Mouse (Mus musculus) small intestine, adult 2 months (tissue): ENCODE measurements at regions not wholly inside any gene's neighbourhood (a gene's known extent, or its start where the extent isn't known, plus 50 kb on each side); places are given as distances from the start of the nearest gene placed in this dataset.

ENCODE experiments used
- H3K27ac ChIP-seq: fragments of 200-500 bp; 2 replicates; pipeline ENCODE4 v1.5.1; 2012; ENCODE audit warnings: low read depth, low read length, control low read depth, inconsistent platforms; ENCODE audit not compliant: insufficient read depth
- H3K27me3 ChIP-seq: fragments of 200-500 bp; 2 replicates; pipeline ENCODE4 v1.6.1; 2012; ENCODE audit warnings: mild to moderate bottlenecking, moderate library complexity, low read length, inconsistent platforms; ENCODE audit not compliant: control insufficient read depth, insufficient read depth
- H3K36me3 ChIP-seq: fragments of 200-500 bp; 2 replicates; pipeline ENCODE4 v1.6.1; 2012; ENCODE audit warnings: mild to moderate bottlenecking, low read length, control low read depth, inconsistent platforms; ENCODE audit not compliant: control insufficient read depth, insufficient read depth
- H3K4me1 ChIP-seq: fragments of 200-500 bp; 2 replicates; pipeline ENCODE4 v1.6.1; 2012; ENCODE audit warnings: low read length, inconsistent platforms, mixed read lengths; ENCODE audit not compliant: control insufficient read depth, insufficient read depth, insufficient read length
- H3K4me3 ChIP-seq: fragments of 200-500 bp; 2 replicates; pipeline ENCODE4 v1.5.1; 2012; ENCODE audit warnings: low read depth, mild to moderate bottlenecking, control low read depth, inconsistent platforms, low read length, moderate library complexity
- CTCF ChIP-seq: fragments of 200-500 bp; IDR thresholded peaks from 2 replicates; pipeline ENCODE4 v1.5.1; 2012; ENCODE audit warnings: low read depth, mild to moderate bottlenecking, control low read depth, inconsistent platforms, low read length, moderate library complexity, mixed read lengths; ENCODE audit not compliant: insufficient replicate concordance, insufficient read length; ENCODE audit errors: extremely low read depth
- POLR2A ChIP-seq: fragments of 200-500 bp; IDR thresholded peaks from 2 replicates; pipeline ENCODE4 v1.6.1; 2012; ENCODE audit warnings: low read depth, mild to moderate bottlenecking, control low read depth, inconsistent platforms, low read length, moderate library complexity
- WGBS: fragments of 180-500 bp; shearing (Covaris S2); methylation state at CpG from one replicate; pipeline ENCODE4 v1.1.7; 2018; 5-methylcytosine and 5-hydroxymethylcytosine counted together

DNA sequence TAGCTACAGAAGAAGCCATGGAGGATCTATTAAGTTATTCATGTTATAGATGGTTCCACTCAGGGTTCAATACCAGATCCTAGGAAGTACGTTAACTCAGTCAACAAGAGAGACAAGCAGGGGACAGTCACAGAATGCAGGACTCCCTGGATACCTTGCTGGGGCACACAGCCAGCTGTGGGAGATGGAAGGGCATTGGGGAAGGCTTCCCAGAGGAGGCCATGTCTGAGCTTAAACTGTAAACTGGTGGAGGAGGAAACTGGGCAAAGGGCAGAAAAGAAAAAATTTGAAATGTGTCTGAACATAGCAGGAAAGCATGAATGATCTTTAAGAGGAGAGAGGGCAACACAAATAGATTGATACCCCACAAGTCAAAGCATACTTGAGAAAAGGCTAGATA, 229.5 kb downstream of the Emx2 start:
- TF ChIP-seq CTCF (no peak), POLR2A (no peak)
- Histone ChIP-seq H3K27ac (no peak overlapping the region), H3K4me3 (no peak overlapping the region), H3K4me1 (peaks cover 7% of the 10 kb centered on the region), H3K27me3 (no peaks in the 10 kb centered on the region), H3K36me3 (no peaks in the 10 kb centered on the region)
- WGBS, result 31% methylated on average over 1 of the region's 1 CpGs

DNA sequence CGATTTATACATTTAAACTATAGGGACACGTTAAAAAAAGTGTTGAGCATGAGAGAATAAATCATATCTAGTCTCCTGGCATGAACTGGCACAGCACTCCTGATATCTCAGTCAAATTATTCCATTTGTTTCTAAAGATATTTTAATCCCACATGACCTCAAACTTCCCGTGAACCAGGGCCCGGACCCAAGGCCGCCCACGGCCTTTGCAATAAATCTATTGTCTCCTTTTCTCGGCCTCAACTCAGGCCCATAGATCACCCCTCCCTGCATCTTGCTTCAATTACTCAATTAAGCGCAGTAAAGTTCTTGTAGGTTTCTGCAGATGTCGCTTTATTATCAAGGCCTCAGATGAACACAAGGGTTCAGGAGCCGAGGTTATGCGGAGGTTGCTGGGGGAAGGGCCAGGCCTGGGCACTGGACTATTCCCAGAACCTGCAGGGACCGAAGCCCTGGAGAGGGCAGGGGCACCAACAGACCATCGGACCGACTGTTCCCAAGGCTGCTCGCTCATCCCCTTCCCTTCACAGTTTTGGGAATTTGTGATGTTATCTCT, 233.4 kb downstream of the Emx2 start:
- H3K36me3 ChIP-seq, result no peaks in the 10 kb centered on the region
- H3K27me3 ChIP-seq, result no peaks in the 10 kb centered on the region
- H3K27ac ChIP-seq, result no peak overlapping the region
- no peak for TF ChIP-seq CTCF
- no peak for TF ChIP-seq POLR2A
- H3K4me3 ChIP-seq, result no peak overlapping the region
- WGBS, result 88% methylated on average over 15 of the region's 15 CpGs
- peaks cover 7% of the 10 kb centered on the region for H3K4me1 ChIP-seq

DNA sequence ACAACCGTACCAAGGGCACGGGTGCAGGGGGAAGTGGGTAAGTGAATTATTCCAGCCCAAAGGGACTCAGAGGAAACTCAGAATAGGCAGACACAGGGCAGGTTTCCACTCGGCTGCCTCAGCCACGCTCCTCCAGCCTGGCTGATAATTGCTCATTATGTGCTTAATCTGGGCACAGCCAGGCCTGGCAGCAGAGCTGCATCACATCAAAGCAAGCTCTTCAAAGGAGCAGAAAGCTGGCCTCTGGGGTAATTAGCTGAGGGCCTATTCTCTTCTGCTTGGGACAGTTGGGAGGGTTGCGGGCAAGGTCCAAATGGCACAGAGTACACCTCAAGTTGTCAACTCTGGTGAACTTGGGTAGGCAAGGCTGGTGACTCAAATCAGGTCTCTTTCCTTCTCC, 239.5 kb downstream of the Emx2 start:
- no peaks in the 10 kb centered on the region for H3K27me3 ChIP-seq
- TF ChIP-seq CTCF (no peak), POLR2A (no peak)
- 25% methylated on average over 5 of the region's 5 CpGs for WGBS
- H3K4me1 ChIP-seq, result peaks cover 7% of the 10 kb centered on the region; the same call in 1 of the 2 replicates
- H3K4me3 ChIP-seq, result no peak overlapping the region
- H3K27ac ChIP-seq, result peak overlapping the region; percentile 34; the same call in 1 of the 2 replicates
- no peaks in the 10 kb centered on the region for H3K36me3 ChIP-seq

DNA sequence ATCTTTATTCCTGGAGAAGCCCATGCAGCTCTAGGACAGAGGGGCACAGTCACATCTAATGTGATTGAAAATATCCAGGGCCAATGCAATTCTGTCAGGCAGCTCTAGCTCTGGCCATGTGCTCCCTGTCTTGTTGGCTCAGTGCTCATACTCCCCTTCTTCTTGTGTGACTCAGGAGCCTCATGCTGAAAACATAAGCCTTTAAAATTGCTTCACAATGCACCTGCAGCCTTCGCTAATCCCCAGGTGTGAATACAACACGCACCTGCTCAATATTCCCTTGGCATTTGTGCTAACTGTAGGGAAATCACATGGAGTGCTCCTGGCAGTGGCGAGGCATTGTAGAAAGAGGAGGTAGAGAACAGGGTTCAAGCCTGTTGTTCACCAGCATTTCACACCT, 242.0 kb downstream of the Emx2 start:
- Histone ChIP-seq H3K27ac (no peak overlapping the region), H3K4me3 (no peak overlapping the region), H3K36me3 (no peaks in the 10 kb centered on the region), H3K27me3 (no peaks in the 10 kb centered on the region), H3K4me1 (peaks cover 7% of the 10 kb centered on the region; the same call in 1 of the 2 replicates)
- WGBS, result 38% methylated on average over 3 of the region's 3 CpGs
- TF ChIP-seq POLR2A (no peak), CTCF (no peak)

DNA sequence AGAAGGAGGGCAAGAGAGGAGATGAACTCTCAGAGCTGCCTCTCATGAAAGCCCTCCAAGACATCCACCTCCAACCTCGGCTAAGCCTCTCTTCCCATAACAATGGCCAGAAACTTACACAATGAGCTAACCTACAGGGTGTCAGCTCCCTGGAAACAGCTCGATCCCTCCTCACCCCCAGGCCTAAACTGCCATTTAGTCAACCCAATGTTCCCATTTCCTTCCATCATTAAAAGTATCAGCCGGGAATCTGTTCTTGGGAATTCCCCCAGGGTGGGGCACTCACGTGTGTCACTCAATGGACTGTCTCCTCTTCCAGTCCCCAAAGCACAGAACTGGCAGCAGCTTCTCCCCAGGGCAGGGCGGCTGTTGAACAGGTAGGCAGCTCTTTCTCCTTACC, 236.3 kb downstream of the Rab11fip2 start:
- TF ChIP-seq POLR2A (no peak), CTCF (no peak)
- Histone ChIP-seq H3K4me1 (no peaks in the 10 kb centered on the region), H3K4me3 (no peak overlapping the region), H3K36me3 (no peaks in the 10 kb centered on the region), H3K27ac (no peak overlapping the region), H3K27me3 (no peaks in the 10 kb centered on the region)
- WGBS, result 62% methylated on average over 5 of the region's 5 CpGs

DNA sequence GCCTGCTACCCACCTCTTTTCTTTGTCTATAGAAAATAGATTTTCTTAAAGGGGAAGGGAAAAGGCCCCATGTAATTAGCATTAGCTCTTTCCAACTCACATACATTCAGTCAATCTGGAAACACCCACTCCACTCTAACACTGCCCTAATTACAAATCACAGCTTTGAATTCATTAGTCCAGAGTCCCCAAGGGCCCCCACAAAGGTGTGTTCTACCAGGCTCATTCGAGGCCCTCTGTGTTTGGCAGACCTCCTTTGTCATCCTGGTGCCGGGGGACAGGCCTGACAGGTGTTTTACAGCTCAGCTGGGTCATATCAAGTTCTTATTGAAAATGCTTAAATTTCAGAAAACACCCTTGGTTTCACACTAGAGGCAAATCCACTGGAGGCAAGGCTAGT, 234.3 kb downstream of the Rab11fip2 start:
- Histone ChIP-seq H3K27ac (no peak overlapping the region), H3K27me3 (no peaks in the 10 kb centered on the region), H3K36me3 (no peaks in the 10 kb centered on the region), H3K4me3 (no peak overlapping the region), H3K4me1 (no peaks in the 10 kb centered on the region)
- WGBS, result 41% methylated on average over 2 of the region's 2 CpGs
- no peak for TF ChIP-seq CTCF
- no peak for TF ChIP-seq POLR2A

DNA sequence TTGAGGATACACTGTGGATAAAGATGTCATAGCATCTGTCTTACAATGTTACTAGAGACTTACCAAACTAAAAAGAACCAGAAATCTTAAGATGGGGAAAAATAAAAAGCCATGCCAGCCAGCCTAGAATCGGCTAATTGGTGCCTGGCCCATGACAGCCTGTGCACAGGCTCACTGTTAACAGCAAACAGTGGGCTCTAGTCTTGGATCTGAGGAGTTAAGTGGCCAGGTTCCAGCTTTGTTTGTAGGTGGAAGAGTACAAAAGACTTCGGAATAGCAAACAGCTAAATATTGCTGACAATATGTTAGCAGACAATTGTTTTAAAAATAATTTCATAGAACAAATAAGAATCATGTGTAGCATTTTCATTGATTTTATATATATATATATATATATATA, 228.4 kb downstream of the Rab11fip2 start:
- no peak overlapping the region for H3K4me3 ChIP-seq
- H3K27me3 ChIP-seq, result no peaks in the 10 kb centered on the region
- H3K27ac ChIP-seq, result no peak overlapping the region
- WGBS, result 90% methylated on average over 2 of the region's 2 CpGs
- TF ChIP-seq CTCF (no peak), POLR2A (no peak)
- H3K4me1 ChIP-seq, result no peaks in the 10 kb centered on the region
- H3K36me3 ChIP-seq, result no peaks in the 10 kb centered on the region

DNA sequence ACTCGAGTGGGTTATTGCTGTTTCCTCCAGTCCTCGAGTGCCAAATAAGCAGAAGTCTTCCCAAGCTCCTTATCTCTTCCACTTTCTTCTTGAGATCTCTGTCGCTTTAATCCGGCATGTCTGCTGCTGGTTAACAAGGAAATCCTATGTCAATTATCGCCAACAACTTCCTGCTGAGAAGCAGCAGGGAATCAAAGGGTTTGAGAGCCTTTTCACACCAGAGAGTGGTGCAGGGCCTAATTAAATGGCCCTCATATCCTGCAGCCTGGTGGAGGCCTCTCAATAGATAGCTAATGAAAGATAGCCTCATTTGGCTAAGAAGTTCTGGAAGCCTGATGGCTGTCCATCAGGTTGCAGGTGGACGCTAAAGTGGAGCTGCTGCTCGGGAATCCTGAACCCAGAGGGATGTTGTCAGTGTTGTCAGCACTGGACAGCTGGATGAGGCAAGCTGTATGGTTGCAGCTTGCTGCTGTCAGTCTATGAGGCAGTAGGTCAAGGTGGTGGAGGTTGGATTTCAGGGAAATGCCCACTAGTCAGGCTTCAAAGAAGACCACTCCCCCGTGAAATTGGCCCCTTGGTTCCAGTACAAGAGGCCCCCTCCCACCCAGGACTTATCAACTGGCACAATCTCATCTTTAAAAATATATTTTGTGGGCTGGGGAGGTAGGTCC, 225.5 kb downstream of the Rab11fip2 start:
- Histone ChIP-seq H3K36me3 (no peaks in the 10 kb centered on the region), H3K4me1 (no peaks in the 10 kb centered on the region), H3K4me3 (no peak overlapping the region), H3K27ac (no peak overlapping the region), H3K27me3 (no peaks in the 10 kb centered on the region)
- 29% methylated on average over 8 of the region's 8 CpGs for WGBS
- TF ChIP-seq CTCF (no peak), POLR2A (no peak)
